Mouse (Mus musculus) cerebellum, adult 2 months (tissue): Measurements from ENCODE around the gene Nfkbid.

Experiments
- CTCF ChIP-seq: fragments of 200-500 bp; IDR thresholded peaks from 2 replicates; pipeline ENCODE4 v1.5.1; 2011; ENCODE audit warnings: low read depth, mild to moderate bottlenecking, control low read depth, low read length, moderate library complexity, borderline replicate concordance; ENCODE audit not compliant: insufficient read depth
- POLR2A ChIP-seq: fragments of 200-500 bp; IDR thresholded peaks from 2 replicates; pipeline ENCODE4 v1.6.1; 2011; ENCODE audit warnings: low read length, control low read depth, borderline replicate concordance; ENCODE audit not compliant: insufficient read depth

GRCm38 (mm10) chr7:30464816-30465300, 43.3 kb downstream of the Nfkbid start:
- TF ChIP-seq CTCF (no peak), POLR2A (no peak)
